Mouse (Mus musculus): ENCODE data around the gene Gm10160. TPM values are rescaled to one million over a fixed set of nuclear protein-coding genes. Genes with fewer than 3 reads are reported as not detected.

The Gm10160 gene
- total RNA-seq, 1 experiment from 2014 or later = not detected

DNA sequence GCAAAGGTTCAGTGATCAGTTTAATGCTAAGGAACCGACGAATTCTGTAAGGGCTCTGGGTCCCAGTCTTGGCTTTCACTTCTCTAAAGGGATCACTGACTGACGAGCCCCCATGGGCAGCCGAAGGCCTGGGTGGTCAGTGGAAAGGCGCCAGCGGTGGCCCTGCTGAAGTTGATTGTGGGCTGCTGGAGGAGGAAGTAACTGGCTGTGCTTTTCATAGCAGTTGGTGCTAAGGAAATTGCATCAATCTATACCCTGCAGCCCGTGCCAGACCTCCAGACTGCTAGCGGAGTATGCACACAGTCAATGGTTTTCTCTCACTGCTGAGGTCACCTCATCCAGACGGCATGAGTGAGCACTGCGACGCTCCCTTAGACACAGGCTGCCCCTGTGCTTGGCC is 4.5 kb upstream of the Gm10160 start:
- ATAC-seq (ENCODE audit: extremely low read depth, insufficient number of reproducible peaks, low FRiP score, poor library complexity, severe bottlenecking) = peak; percentile 31

DNA sequence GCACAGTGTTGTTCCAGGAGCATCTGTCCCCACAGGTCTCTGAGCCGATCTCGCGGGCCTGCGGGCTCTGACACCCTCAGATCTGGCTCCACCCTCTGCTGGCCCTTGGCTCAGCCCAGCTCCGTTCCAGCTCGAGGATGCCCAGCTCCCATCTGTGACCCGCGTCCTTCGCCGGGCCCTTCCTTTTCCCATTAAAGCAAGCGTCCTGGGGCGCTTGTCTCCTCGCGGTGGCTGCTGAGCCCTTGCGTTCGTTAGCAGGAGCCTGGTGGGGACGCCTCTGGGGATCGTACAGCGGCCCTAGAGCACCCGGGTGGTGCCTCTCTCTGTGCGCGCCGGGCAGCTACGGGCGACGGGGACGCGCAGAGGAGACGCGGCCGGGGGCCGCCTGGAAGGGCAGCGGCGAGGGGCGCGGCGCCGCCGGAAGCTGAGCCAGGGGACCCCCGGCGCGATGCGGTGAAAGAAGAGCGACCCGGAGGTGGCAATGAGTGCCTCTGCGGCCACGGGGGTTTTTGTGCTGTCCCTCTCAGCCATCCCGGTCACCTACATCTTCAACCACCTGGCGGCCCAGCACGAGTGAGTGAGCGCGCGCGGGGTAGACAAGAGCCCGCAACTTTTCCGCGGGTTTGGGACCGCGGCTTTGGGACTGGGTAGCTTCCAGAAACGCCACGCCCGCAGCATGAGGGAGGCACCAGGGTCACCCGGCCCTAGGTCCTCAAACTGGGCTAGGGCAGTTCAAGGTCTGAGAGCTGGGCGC is 3.6 kb upstream of the Gm10160 start, which contains the start of gene Tm6sf1:
TSS of gene Tm6sf1 (plus strand) at position 34 of the 754 bp plus-strand sequence.
- ATAC-seq (ENCODE audit: extremely low read depth, insufficient number of reproducible peaks, low FRiP score, poor library complexity, severe bottlenecking) = no peak

- no peak for ATAC-seq (ENCODE audit: extremely low read depth, insufficient number of reproducible peaks, low FRiP score, poor library complexity, severe bottlenecking)
Observed at GRCm38 (mm10) chr7:81858236-81858635, 2.6 kb upstream of the Gm10160 start.

GRCm38 (mm10) chr7:81856221-81856620 is 627 bp upstream of the Gm10160 start:
- no peak for ATAC-seq (ENCODE audit: extremely low read depth, insufficient number of reproducible peaks, low FRiP score, poor library complexity, severe bottlenecking)

GRCm38 (mm10) chr7:81854568-81855307 is 856 bp downstream of the Gm10160 start:
- ATAC-seq (ENCODE audit: extremely low read depth, insufficient number of reproducible peaks, low FRiP score, poor library complexity, severe bottlenecking) = peak; percentile 61

DNA sequence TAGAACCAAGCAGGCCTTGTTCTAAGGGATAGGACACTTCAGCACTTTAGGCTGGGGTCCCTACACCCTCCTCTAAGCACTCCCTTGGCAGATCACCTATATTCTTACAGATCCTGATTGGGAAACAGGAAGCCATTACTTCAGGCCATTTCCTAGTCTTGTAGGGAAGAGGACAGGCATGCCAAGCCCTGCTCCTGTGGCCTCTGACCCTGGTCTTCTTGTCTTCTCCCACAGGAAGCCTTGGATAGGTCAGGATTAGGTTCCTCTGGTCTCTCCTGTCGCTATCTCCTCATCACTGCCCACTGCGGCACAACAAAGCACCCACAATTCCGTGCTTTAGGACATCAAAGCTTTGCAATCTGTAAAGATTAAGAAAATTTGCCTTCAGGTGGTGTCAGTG is 3.9 kb downstream of the Gm10160 start:
- ATAC-seq (ENCODE audit: extremely low read depth, insufficient number of reproducible peaks, low FRiP score, poor library complexity, severe bottlenecking) = no peak

DNA sequence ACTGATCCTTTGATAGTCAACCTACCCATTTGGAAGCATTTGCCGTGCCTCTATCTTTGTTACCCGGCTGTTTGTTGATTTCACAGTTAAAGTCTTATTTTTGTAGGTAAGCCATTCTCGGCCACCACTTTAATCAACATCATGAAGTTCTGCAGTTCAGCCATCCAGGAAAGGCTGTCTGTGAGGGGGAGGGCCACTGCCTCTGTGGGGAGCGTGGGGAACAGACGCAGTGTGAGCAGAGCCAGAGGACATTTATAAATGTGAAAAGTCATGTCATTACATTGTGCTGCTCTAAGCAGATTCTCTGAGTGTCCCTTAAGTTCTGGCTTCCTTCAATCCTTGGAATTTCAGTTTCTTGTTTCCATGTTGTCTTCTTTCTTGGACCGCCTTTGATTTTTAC is 5.4 kb downstream of the Gm10160 start:
- no peak for ATAC-seq (ENCODE audit: extremely low read depth, insufficient number of reproducible peaks, low FRiP score, poor library complexity, severe bottlenecking)

GRCm38 (mm10) chr7:81849633-81850032 is 6.0 kb downstream of the Gm10160 start:
- ATAC-seq (ENCODE audit: extremely low read depth, insufficient number of reproducible peaks, low FRiP score, poor library complexity, severe bottlenecking) = peak; percentile 18

DNA sequence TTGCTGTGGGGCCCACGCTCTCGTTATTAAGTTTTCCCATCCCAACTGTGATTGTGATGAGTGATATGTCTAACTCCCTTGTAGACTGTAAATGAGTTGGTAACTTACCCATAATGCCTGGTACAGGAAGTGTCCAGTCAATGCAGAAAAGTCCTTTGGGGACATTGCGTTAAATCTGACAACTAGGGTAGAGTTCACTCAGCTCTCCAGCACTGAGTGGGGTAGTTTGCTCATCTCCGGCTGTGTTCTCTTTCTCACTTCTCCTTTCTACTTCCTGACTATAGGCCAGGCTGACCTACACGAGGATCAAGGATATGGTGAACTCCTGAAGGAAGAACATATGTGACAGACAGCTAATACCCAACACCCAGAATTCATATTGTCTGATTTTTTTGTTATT is 6.4 kb downstream of the Gm10160 start:
- peak; percentile 82 for ATAC-seq (ENCODE audit: extremely low read depth, insufficient number of reproducible peaks, low FRiP score, poor library complexity, severe bottlenecking)

DNA sequence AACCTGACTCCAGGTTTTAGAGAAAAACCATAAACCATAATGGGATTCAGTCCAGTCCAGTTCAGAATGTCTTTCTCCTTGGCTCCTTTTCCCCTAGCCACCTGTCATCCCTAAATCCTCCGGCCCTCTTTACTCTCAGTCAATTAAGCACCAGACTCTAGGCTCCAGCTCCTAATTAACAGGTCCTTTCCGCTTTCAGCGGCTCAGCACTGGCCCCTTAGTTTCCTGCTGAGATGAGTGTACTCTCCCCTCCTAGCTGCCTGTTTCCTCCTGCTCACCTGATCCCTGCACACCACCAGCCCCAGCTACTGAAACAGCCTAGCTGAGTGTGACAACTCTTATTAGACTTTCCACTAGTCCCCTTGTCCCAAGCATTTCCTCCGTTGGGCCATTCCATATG is 7.8 kb downstream of the Gm10160 start:
- ATAC-seq (ENCODE audit: extremely low read depth, insufficient number of reproducible peaks, low FRiP score, poor library complexity, severe bottlenecking) = no peak

DNA sequence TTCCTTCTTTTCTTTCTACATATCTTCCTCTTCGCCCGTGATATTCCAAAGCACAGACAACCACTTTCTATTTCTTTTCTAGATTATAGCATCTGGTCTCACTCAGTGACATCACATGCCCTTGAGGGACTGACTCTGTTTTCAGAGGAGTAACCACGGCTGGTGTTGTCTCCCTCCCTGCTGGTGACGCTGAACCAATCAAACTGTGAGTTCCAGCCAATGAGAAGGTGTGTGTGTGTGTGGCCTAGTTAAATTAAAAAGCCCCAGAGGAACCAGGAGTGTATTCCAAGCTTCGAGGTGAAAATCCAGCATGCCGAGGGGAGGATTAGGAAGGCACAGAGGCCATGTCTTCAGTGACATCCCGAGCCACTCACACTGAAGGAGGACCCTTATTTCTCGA is 8.6 kb downstream of the Gm10160 start:
- ATAC-seq (ENCODE audit: extremely low read depth, insufficient number of reproducible peaks, low FRiP score, poor library complexity, severe bottlenecking) = no peak

DNA sequence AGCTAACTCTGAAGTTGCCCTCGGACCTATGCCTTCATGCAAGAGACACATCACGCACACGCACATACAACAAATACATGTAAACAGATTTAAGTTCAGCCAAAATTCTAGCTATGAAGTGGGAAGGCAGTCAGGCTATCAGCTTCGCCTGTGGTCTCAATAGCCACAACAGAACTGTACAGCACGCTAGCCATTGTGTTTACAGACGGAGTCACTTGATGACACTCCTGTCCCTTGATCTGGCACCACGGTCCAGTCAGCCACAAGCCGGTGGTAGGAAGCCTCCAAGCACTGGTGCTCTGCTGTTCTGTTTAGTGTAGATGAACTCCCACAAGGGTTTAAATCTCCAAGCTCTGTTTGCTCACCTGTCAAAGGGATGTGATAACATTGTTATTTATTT is 9.6 kb downstream of the Gm10160 start:
- ATAC-seq (ENCODE audit: extremely low read depth, insufficient number of reproducible peaks, low FRiP score, poor library complexity, severe bottlenecking) = no peak

GRCm38 (mm10) chr7:81845313-81845712 is 10.3 kb downstream of the Gm10160 start:
- ATAC-seq (ENCODE audit: extremely low read depth, insufficient number of reproducible peaks, low FRiP score, poor library complexity, severe bottlenecking) = no peak

DNA sequence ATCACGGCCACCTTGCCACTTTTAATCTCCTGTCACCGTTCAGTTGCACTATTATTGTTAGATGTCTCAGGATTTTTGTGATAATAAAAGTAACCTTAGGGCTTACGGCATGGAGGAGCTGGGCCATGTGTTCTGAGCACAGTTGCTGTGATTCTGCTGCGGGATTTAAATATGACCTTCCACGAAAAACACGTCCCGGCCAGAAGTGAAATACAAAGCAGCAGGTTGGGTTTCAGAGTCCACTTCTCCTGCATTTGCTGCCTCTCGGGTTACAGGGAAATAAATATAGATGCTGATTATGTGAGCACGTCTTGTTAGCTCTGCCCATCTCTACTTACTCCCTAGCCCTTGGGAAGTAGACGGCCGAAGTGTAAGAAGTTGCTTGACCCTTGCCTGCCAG is 10.8 kb downstream of the Gm10160 start:
- no peak for ATAC-seq (ENCODE audit: extremely low read depth, insufficient number of reproducible peaks, low FRiP score, poor library complexity, severe bottlenecking)

DNA sequence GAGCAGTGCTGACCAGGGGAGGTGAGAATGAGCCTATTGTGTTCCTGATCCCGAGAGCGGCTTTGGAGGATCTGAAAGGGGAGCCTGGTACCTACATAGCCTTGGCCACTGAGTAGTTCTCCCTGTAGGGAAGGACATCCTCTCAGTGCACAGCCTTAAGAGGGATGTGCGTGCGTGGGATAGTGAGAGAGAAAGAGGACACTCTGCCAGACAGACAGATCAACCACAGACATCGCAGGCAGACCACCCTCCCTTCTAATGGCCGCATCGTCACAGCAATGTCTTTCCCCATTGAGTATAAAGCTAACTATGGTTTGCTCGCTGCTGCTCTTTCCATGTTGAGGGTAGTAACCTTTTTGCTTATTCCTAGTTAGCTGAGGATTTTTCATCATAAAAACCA is 11.7 kb downstream of the Gm10160 start:
- no peak for ATAC-seq (ENCODE audit: extremely low read depth, insufficient number of reproducible peaks, low FRiP score, poor library complexity, severe bottlenecking)

GRCm38 (mm10) chr7:81842998-81843397 is 12.6 kb downstream of the Gm10160 start:
- ATAC-seq (ENCODE audit: extremely low read depth, insufficient number of reproducible peaks, low FRiP score, poor library complexity, severe bottlenecking) = no peak

DNA sequence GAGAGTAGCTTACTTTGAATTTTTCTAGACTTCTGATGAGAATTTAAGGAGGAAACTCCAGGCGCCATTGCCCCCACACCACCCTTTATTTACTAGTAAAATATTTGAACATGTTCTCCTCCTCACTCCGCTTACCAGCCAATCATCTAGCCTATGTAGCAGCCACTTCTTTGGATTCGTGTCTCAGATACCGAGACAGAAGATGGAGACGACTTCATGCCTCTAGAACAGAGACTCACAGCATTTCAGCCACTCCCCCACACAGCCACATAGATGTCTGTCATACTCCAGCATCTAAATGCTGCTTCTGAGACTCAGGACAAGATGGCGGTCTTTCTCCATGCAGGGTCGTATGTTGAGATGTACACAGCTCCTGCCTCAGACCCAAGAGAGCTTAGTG is 13.5 kb downstream of the Gm10160 start:
- no peak for ATAC-seq (ENCODE audit: extremely low read depth, insufficient number of reproducible peaks, low FRiP score, poor library complexity, severe bottlenecking)

DNA sequence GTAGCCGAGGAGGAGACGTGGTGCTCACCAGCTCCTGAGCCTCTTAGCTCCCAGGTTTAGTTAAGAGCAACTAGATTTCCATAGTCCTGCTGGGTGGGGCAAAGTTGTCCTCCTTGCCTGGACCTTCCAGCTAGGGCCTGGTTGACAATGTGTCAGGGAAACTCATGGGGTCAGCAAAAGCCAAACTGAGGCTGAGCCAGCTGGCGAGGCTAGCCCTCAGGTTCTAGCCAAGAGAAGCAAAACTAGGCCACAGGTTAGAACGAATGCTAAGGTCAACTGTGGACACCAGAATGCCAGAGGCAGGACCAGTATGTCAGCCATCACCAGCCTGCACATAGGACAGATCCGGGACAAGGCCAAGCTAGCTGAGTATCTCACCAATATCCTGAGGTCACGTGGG is 14.2 kb downstream of the Gm10160 start:
- ATAC-seq (ENCODE audit: extremely low read depth, insufficient number of reproducible peaks, low FRiP score, poor library complexity, severe bottlenecking) = peak; percentile 13; the same call in 1 of the 2 replicates

DNA sequence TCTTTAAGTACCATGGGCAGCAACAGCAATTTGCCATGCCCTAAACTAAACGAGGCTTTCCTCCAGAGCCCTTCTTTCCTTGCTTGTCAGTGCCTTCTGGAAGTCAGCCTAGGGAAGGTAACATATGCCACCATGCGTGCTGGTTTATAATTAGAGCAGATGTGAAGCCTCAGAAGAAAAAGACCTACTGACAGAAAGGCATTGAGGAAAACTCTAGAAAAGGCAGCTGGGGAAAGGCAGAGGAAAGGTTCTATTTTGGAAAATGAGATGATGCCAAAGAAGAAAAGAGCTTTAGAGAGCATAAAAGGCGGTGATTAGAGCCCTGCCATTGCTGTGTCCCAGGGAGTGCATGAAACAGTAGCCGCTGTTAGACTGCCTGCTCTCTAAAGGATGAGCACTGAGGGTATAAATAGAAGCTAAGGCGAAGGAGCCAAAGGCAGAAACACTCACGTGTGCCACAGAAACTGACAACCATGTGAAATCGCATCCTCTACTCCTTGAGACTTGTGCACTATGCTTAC is 14.9 kb downstream of the Gm10160 start:
- no peak for ATAC-seq (ENCODE audit: extremely low read depth, insufficient number of reproducible peaks, low FRiP score, poor library complexity, severe bottlenecking)

- ATAC-seq (ENCODE audit: extremely low read depth, insufficient number of reproducible peaks, low FRiP score, poor library complexity, severe bottlenecking) = no peak
Observed at GRCm38 (mm10) chr7:81839746-81840145, 15.8 kb downstream of the Gm10160 start.
